Comparison of ENCODE assay signal across 28 mouse cellular contexts in genomic region chr6:146519019-146519418, GRCm38 (mm10).
"Had no signal": no experiment of that assay in that cellular context is flagged by ENCODE, and none has a peak within 500 bp of the region (broad histone marks: within the 10 kb centered on the region; RNA-seq: fewer than 3 reads in every experiment).

No protein-coding gene starts in this region.

- H3K4me1 ChIP-seq: hindbrain, embryonic 12.5 days; intestine, embryonic 15.5 days; limb, embryonic 12.5 days; liver, embryonic 15.5 days had no signal

- H3K27me3 ChIP-seq: heart, embryonic 12.5 days; hindbrain, embryonic 12.5 days; intestine, embryonic 15.5 days; kidney, embryonic 15.5 days; limb, embryonic 12.5 days; liver, embryonic 13.5 days; liver, embryonic 15.5 days had no signal

- H3K4me2 ChIP-seq: heart, embryonic 12.5 days; hindbrain, embryonic 12.5 days; hindbrain, embryonic 14.5 days; intestine, embryonic 15.5 days; kidney, embryonic 15.5 days; limb, embryonic 12.5 days; liver, embryonic 11.5 days; liver, embryonic 13.5 days; liver, embryonic 15.5 days had no signal

- H3K9ac ChIP-seq: heart, embryonic 12.5 days; hindbrain, embryonic 12.5 days; hindbrain, embryonic 14.5 days; intestine, embryonic 15.5 days; kidney, embryonic 15.5 days; limb, embryonic 12.5 days; liver, embryonic 13.5 days; liver, embryonic 15.5 days; liver, postnatal 0 days had no signal

- DNase-seq: gastrocnemius, postnatal 10 days; gastrocnemius, postnatal 25 days; heart, adult 18-20 months; heart, postnatal 10 days; heart, postnatal 4 days; kidney, adult 2 months; kidney, adult 9 months; kidney, postnatal 14 days; kidney, postnatal 36 days; liver; liver, embryonic 13.5 days; liver, postnatal 0 days had no signal

- H3K27ac ChIP-seq: heart, embryonic 10.5 days; hindbrain, embryonic 10.5 days; hindbrain, embryonic 12.5 days; hindbrain, embryonic 14.5 days; intestine, embryonic 15.5 days; kidney, embryonic 15.5 days; kidney, postnatal 0 days; left cerebral cortex, adult 2 months; limb, embryonic 10.5 days; limb, embryonic 12.5 days; liver, embryonic 13.5 days; liver, embryonic 15.5 days had no signal

- ATAC-seq: hindbrain, embryonic 16.5 days; inflammation-experienced regulatory T-cells, adult 6 months; intestine, embryonic 15.5 days; intestine, postnatal 0 days; liver, postnatal 0 days had no signal

- H3K9me3 ChIP-seq: heart, embryonic 10.5 days; hindbrain, embryonic 12.5 days; intestine, embryonic 15.5 days; kidney, embryonic 15.5 days; limb, embryonic 10.5 days; liver, embryonic 13.5 days; liver, embryonic 15.5 days had no signal

- H3K4me3 ChIP-seq: heart, embryonic 10.5 days; heart, embryonic 12.5 days; hindbrain, embryonic 10.5 days; hindbrain, embryonic 12.5 days; intestine, embryonic 15.5 days; kidney, embryonic 15.5 days; left cerebral cortex, adult 2 months; limb, embryonic 10.5 days; limb, embryonic 12.5 days; liver, embryonic 13.5 days; liver, embryonic 15.5 days had no signal

- H3K36me3 ChIP-seq: heart, embryonic 10.5 days; heart, embryonic 12.5 days; hindbrain, embryonic 10.5 days; hindbrain, embryonic 12.5 days; intestine, embryonic 15.5 days; kidney, embryonic 15.5 days; limb, embryonic 10.5 days; limb, embryonic 12.5 days; liver, embryonic 13.5 days; liver, embryonic 15.5 days had no signal
